Mouse (Mus musculus) spleen, postnatal 36 days (tissue): ENCODE data around the gene Pde1c.
"Not testable (repeated sequence)": the region's sequence is repeated elsewhere in the genome, so short reads cannot be mapped to it uniquely, and the experiment has no call there.

Experiments used
- DNase-seq, 2 experiments: peaks; one replicate each; pipeline ENCODE4 v3.0.0; 2022; ENCODE audit warnings: low spot score in 2 of 2, mixed read lengths in 1 of 2

The Pde1c gene

GRCm38 (mm10) chr6:56568470-56569372 lies at the start of gene Pde1c:
Gene Pde1c, minus strand, starts transcription at chr6:56569103.
- DNase-seq = peak; percentile 14 to 16

- peak in 1 of 2 experiments; percentile 7 for DNase-seq
Measured at GRCm38 (mm10) chr6:56616982-56617613, 48.2 kb upstream of the Pde1c start.

- no peak for DNase-seq
Measured at GRCm38 (mm10) chr6:56616228-56616981, 47.5 kb upstream of the Pde1c start.

GRCm38 (mm10) chr6:56609529-56609928 lies 40.6 kb upstream of the Pde1c start:
- not testable (repeated sequence) for DNase-seq

GRCm38 (mm10) chr6:56608277-56608676 lies 39.4 kb upstream of the Pde1c start:
- DNase-seq = peak; percentile 18 to 27

- DNase-seq = no peak
Measured at GRCm38 (mm10) chr6:56579568-56579967, 10.7 kb upstream of the Pde1c start.

- no peak for DNase-seq
Measured at GRCm38 (mm10) chr6:56560891-56561290, 8.0 kb downstream of the Pde1c start.

GRCm38 (mm10) chr6:56560474-56560888 lies 8.4 kb downstream of the Pde1c start:
- no peak for DNase-seq

- DNase-seq = no peak
Measured at GRCm38 (mm10) chr6:56558711-56559110, 10.2 kb downstream of the Pde1c start.

GRCm38 (mm10) chr6:56555848-56556247 lies 13.1 kb downstream of the Pde1c start:
- DNase-seq = no peak

- no peak for DNase-seq
Measured at GRCm38 (mm10) chr6:56555382-56555781, 13.5 kb downstream of the Pde1c start.

GRCm38 (mm10) chr6:56551022-56551421 lies 17.9 kb downstream of the Pde1c start:
- DNase-seq = no peak

GRCm38 (mm10) chr6:56540247-56540646 lies 28.7 kb downstream of the Pde1c start:
- DNase-seq = no peak

GRCm38 (mm10) chr6:56534653-56535052 lies 34.2 kb downstream of the Pde1c start:
- DNase-seq = no peak

- no peak for DNase-seq
Measured at GRCm38 (mm10) chr6:56532257-56532656, 36.6 kb downstream of the Pde1c start.

- DNase-seq = no peak
Measured at GRCm38 (mm10) chr6:56523938-56524866, 44.7 kb downstream of the Pde1c start.

GRCm38 (mm10) chr6:56489161-56489560 lies 79.7 kb downstream of the Pde1c start:
- DNase-seq = no peak

GRCm38 (mm10) chr6:56485078-56485477 lies 83.8 kb downstream of the Pde1c start:
- no peak for DNase-seq

- DNase-seq = no peak
Measured at GRCm38 (mm10) chr6:56480914-56481482, 87.9 kb downstream of the Pde1c start.

GRCm38 (mm10) chr6:56476581-56476980 lies 92.3 kb downstream of the Pde1c start:
- DNase-seq = no peak

- no peak for DNase-seq
Measured at GRCm38 (mm10) chr6:56458098-56458497, 110.8 kb downstream of the Pde1c start.
